Mouse (Mus musculus) embryo, embryonic 10 days (tissue): ENCODE measurements around the gene Prpf18.
"Not testable (repeated sequence)": the region's sequence is repeated elsewhere in the genome, so short reads cannot be mapped to it uniquely, and the experiment has no call there.

Source experiments
- DNase-seq: peaks from one replicate; pipeline ENCODE4 v3.0.0-alpha.2; 2015; ENCODE audit warnings: low spot score

The Prpf18 gene

DNA sequence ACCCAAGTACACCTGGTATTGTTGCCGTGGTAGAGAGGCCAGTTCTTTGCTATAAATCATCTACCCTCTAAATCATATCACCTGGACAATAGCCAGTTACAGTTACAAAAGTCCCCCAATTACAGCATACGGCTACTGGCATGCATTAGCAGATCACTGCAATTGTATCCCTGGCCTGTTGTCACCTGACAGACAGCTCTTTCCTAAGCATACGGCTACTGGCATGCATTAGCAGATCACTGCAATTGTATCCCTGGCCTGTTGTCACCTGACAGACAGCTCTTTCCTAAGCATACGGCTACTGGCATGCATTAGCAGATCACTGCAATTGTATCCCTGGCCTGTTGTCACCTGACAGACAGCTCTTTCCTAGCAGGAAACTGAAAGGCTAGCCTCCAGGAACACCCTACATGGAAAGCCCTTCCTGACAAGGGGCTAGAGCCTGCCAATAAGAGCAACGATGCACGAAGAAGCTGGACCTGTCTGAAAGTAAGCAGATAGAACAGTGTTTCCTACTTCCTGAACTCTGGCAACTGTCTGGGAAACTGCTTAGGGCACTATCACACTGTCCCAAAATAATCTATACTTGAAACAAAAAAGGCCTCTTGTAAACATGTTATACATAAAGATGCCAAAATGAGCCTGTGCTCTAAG is 37.5 kb downstream of the Prpf18 start:
- DNase-seq = not testable (repeated sequence)

GRCm38 (mm10) chr2:4611704-4612103 is 40.2 kb downstream of the Prpf18 start:
- no peak for DNase-seq

DNA sequence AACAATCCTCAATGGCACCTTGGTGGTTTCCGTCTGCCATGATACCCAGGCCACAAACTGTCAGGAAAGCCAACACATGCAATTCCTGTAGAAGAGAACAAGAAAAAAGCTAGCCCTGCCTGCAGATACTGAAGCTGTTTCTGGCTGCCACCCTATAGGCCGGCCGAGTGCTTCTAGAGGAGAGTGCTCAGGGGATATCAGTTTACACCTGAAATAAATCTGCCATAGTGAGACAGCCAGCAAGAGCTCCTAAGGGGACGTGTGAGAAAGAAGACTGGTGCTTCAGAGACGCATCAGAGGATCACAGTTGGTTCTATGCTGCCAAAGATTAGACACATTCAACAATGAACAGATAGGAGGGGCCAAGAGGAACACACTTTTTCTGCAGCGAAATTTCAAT is 40.6 kb downstream of the Prpf18 start:
- no peak for DNase-seq

DNA sequence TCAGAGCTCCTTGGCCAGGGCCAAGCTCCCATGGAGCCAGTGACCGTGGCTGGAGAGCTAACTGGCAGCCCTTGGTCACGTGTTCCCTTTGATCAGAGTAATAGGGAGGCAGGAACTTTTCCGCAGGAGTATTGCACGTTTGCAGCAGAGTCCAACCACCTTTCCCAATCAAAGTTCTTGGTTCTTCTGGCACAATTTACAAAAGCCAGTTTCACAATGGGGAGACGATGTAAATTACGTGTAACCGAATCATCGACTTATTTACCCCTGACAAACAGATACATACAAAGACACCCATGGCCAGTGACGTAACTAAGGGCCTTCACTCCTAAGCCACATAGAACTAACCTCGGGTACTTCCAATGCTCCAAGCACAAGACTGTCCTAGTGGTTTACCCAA is 42.5 kb downstream of the Prpf18 start:
- DNase-seq = no peak

- no peak for DNase-seq
Measured at GRCm38 (mm10) chr2:4608253-4608652, 43.7 kb downstream of the Prpf18 start.

DNA sequence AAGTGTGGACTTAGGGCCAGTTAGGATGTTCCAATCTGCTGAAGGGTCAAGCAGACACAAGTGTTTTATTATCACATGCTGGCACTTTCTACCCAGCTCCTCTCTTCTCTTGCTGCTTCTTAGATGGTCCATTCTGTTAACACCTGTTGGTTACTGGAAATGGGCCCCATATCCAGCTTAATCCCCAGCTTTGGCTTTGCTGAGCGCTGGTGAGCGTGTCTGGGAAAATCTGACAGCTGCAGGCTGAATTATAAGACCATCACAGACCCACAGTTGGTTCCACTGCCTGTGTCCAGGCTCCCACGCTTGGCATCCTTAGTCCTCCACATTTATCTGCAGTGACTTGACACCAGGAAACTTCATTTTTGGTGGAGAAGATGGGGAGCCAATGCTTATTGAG is 45.4 kb downstream of the Prpf18 start:
- no peak for DNase-seq

DNA sequence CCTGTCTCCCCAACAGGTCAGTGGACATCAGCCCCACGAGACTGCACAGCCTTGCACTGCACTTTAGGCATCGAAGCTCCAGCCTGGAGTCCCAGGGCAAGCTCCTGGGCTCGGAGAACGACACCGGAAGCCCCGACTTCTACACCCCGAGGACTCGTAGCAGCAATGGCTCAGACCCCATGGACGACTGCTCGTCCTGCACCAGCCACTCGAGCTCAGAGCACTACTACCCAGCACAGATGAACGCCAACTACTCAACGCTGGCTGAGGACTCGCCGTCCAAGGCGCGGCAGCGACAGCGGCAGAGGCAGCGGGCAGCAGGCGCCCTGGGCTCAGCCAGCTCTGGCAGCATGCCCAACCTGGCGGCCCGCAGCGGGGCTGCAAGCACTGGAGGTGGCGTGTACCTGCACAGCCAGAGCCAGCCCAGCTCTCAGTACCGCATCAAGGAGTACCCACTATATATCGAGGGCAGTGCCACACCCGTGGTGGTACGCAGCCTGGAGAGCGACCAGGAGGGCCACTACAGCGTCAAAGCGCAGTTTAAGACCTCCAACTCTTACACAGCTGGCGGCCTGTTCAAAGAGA is 48.5 kb downstream of the Prpf18 start:
- DNase-seq = no peak

DNA sequence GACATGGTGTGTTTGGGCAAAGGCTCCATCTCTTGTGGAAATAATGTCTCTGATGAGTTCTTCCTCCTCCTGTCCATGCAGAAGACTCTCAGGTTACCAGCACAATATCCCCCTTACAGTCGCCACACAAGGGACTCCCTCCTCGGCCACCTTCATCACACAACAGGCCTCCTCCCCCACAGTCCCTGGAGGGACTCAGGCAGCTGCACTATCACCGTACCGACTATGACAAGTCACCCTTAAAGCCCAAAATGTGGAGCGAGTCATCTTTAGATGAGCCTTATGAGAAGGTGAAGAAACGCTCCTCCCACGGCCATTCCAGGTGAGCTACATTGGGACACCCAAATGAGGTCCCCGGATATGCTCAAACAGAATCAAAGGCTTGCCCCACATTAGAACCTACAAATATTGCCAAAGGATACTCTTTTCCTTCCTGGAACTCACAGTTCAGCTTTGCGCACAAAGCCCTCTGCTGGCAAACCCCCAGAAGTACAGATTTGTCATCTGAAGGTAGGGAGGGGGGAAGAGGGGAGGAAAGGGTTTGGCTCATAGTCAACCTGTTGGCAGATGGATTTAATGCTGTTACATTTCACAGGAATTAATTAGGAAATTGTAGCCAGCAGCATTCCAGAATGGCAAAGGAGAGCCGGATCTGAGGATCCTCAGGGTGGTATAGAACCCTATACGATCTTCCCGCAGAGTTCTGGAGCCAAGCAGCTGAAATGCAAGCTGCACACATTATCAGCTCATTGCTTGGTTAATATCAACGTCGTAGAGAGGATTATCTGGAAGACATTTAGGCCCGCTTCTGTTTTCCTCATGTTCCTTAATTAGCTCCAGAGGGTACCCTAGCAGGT is 50.7 kb downstream of the Prpf18 start:
- peak; percentile 47 for DNase-seq

- no peak for DNase-seq
Measured at GRCm38 (mm10) chr2:4596992-4597391, 54.9 kb downstream of the Prpf18 start.

- DNase-seq = no peak
Measured at GRCm38 (mm10) chr2:4593878-4594387, 58.0 kb downstream of the Prpf18 start.

- DNase-seq = peak; percentile 67
Measured at GRCm38 (mm10) chr2:4593433-4593832, 58.5 kb downstream of the Prpf18 start.

DNA sequence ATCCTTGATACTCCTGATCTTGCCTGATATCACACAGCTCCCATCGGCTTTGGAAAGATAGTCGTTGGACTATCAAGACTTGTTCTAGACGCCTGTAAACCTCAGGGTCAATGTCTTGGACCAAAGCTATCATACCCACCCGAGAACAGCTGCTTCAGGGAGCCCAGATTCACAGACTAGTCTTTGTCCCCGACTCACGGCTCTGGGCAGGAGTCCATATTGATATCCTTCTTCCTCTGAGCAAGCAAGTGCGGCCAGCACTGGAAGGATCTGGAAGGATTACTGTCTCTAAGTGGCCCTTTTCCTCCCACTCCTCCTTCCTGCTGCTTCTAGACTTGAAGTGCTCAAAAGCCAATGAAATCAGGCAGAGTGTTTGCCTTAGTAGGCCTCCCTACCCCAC is 59.2 kb downstream of the Prpf18 start:
- DNase-seq = no peak

DNA sequence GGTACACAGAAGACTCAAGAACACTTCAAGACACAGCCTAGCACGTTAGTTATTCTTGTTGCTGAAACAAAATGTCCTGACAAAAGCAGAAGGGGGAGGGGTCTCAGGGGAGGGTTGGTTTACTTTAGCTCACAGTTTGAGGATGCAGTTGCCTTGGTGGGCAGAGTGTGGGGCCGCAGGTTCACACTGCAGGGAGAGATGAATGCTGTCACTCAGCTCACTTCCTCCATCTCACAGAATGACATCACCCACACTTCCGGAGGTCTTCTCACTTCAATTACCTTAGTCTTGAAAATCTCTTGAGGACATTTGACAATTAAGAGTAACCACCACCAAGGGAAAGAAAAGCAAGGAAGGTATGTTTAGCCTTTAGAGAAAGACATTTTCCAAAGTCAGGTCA is 60.3 kb downstream of the Prpf18 start:
- DNase-seq = no peak

DNA sequence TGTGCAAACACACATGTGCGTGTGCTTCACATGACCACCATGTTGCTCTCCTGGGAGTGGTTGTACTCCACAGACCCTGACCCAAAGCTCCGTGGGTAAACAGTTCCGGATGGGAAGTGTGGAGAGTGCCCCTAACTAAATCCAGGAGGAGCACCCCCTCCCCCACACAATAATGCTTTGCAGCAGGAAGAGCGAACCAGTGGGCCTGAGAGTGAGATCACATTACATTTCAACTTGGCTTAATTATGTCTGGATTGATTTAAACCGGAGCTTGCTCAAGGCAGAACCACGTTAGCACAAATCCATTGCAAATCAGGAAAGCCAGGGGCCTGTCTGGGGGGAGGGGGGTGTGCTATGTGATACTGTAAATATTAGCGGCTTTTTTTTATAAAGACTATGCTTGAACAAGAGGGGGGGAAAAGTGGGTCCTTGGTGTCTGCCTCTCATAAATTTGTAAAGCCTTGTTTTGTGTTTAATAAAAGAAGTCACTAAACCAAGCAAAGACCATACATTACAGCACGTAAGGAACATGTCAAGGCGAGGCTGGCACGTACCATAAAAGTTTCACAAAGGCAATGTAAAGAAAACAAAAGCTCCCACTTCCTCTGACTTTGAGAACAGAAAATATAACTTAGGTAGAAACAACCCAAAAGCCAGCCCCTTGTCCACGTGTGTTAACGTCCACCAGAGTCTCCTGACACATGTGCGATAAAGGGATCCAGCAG is 64.1 kb downstream of the Prpf18 start:
- DNase-seq = peak; percentile 74

DNA sequence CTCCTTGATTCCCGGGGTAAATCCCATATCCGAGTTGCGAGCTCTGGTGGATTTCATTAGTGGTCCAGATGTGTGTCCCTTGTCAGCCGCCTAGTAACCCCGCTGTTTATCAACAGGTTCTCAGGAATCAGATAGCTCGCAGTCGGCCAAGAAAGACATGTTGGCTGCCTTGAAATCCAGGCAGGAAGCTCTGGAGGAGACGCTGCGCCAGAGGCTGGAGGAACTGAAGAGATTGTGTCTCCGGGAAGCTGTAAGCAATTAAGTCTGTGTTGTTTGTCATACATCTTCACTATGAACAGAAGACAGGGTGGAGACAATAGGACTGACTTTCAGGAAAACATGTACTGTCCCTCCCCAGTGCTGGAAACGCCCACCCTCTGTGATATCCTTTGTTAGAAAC is 65.7 kb downstream of the Prpf18 start:
- no peak for DNase-seq

GRCm38 (mm10) chr2:4584252-4584651 is 67.7 kb downstream of the Prpf18 start:
- no peak for DNase-seq

DNA sequence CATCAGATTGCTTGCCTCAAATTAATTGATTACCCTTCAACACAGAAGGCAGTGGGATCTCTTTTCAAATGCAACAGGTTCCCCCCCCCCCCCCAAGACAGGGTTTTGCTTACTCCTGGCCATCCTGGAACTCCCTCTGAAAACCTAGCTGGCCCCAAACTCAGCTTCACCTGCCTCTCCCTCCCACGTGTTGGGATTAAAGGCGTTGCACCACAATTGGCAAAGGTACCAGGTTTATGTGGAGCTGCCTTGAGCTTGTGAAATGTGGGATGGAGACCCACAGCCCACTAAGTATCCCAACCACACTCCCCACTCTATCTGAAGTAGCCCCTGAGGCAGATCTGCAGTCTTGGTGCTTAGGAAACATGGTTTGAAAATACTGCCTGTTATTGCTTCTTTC is 69.0 kb downstream of the Prpf18 start:
- DNase-seq = no peak

DNA sequence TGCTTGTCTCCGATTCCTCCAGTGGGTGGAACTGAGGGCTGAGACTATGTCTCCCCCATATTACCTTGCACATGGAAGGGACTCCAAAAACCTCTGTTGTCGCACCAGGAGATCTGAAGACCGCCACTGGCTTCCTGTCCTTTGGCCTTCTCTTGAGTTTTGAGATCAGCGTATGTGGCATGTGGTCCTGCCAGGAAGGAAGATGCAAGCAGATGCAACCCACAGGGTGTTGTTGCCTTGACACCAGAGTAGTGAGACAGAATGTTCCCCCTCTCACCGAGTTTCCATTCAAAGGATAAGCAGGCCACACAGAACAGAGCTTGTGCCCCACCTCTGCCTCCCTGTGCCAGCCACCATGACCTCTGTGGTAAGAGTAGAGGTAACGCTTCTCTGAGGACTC is 71.2 kb downstream of the Prpf18 start:
- no peak for DNase-seq

GRCm38 (mm10) chr2:4579357-4580068 is 72.4 kb downstream of the Prpf18 start:
- DNase-seq = no peak

GRCm38 (mm10) chr2:4578291-4578690 is 73.6 kb downstream of the Prpf18 start:
- no peak for DNase-seq

- DNase-seq = no peak
Measured at GRCm38 (mm10) chr2:4575975-4576374, 75.9 kb downstream of the Prpf18 start.

GRCm38 (mm10) chr2:4575163-4575562 is 76.8 kb downstream of the Prpf18 start:
- DNase-seq = no peak
